Mouse (Mus musculus) embryonic facial prominence, embryonic 11.5 days (tissue): ENCODE data around the gene Slc22a18. TPM values are rescaled to one million over a fixed set of nuclear protein-coding genes. Genes with fewer than 3 reads are reported as not detected.

Experiments used
- ATAC-seq: fragments of 200-750 bp; cut with Nextera tagmentation; replicated peaks from 2 replicates; pipeline ENCODE4 v1.8.0; 2017; ENCODE audit warnings: low read depth; ENCODE audit not compliant: insufficient number of reproducible peaks, low FRiP score, low TSS enrichment
- DNase-seq: peaks from one replicate; pipeline ENCODE4 v3.0.0-alpha.2; 2015; ENCODE audit warnings: low spot score
- H3K27ac ChIP-seq: fragments of 300-500 bp; sonication (generic); replicated peaks from 2 replicates; pipeline ENCODE4 v1.5.1; 2014; ENCODE audit warnings: mild to moderate bottlenecking, low read depth, low read length, control low read depth
- H3K27me3 ChIP-seq: fragments of 300-500 bp; sonication (generic); 2 replicates; pipeline ENCODE4 v1.6.1; 2014; ENCODE audit warnings: mild to moderate bottlenecking, low read length, moderate library complexity, mixed read lengths; ENCODE audit not compliant: control insufficient read depth, insufficient read depth
- H3K36me3 ChIP-seq: fragments of 300-500 bp; sonication (generic); replicated peaks from 2 replicates; pipeline ENCODE4 v1.6.1; 2014; ENCODE audit warnings: low read depth, mild to moderate bottlenecking, low read length, moderate library complexity, mixed read lengths; ENCODE audit not compliant: control insufficient read depth, insufficient read depth
- H3K4me1 ChIP-seq: fragments of 300-500 bp; sonication (generic); 2 replicates; pipeline ENCODE4 v1.6.1; 2014; ENCODE audit warnings: low read length, mixed read lengths; ENCODE audit not compliant: control insufficient read depth, insufficient read depth
- H3K4me2 ChIP-seq: fragments of 300-500 bp; sonication (generic); 2 replicates; pipeline ENCODE4 v1.6.1; 2014; ENCODE audit warnings: low read depth, mild to moderate bottlenecking, control low read depth, low read length, moderate library complexity
- H3K4me3 ChIP-seq: fragments of 300-500 bp; sonication (generic); 2 replicates; pipeline ENCODE4 v1.5.1; 2014; ENCODE audit warnings: low read depth, low read length, control low read depth
- H3K9ac ChIP-seq: fragments of 300-500 bp; sonication (generic); replicated peaks from 2 replicates; pipeline ENCODE4 v1.6.1; 2014; ENCODE audit warnings: mild to moderate bottlenecking, control low read depth, low read length
- H3K9me3 ChIP-seq: fragments of 300-500 bp; sonication (generic); replicated peaks from 2 replicates; pipeline ENCODE4 v1.6.1; 2016; ENCODE audit warnings: mild to moderate bottlenecking, low read length, inconsistent platforms, mixed read lengths; ENCODE audit not compliant: control insufficient read depth
- whole genome bisulfite sequencing: fragments of 180-500 bp; shearing (Covaris S2); extraction: QIAGEN DNeasy Blood & Tissue Kit; methylation state at CpG from one replicate; pipeline ENCODE4 v1.1.7; 2014; 5-methylcytosine and 5-hydroxymethylcytosine counted together
- polyA plus RNA-seq: library from polyadenylated mRNA; unstranded; fragments of >200 nt; fragmentation: Nextera tagmentation; extraction: Ambion mirVana; gene quantifications from 2 replicates; pipeline ENCODE4 v1.2.1, GENCODE M21; 2014

Gene Slc22a18
- polyA plus RNA-seq, 1 experiment from 2014 or later: 0.58 TPM

GRCm38 (mm10) chr7:143460217-143460834 is 13.2 kb upstream of the Slc22a18 start:
- DNase-seq (peak; percentile 15), ATAC-seq (no peak)
- no peaks in the 10 kb centered on the region; the same call in 1 of the 2 replicates for H3K4me1 ChIP-seq
- H3K27me3 ChIP-seq: 0 out of 2 replicates have a peak, but pooled peaks cover 2% of the 10 kb centered on the region
- H3K27ac ChIP-seq: peak overlapping the region; percentile 65
- no peaks in the 10 kb centered on the region for H3K36me3 ChIP-seq
- H3K9me3 ChIP-seq: peaks cover 19% of the 10 kb centered on the region
- peak overlapping the region; percentile 67 for H3K4me3 ChIP-seq
- peak overlapping the region; percentile 76 for H3K9ac ChIP-seq
- WGBS: 34% methylated on average over 58 of the region's 60 CpGs
- peak overlapping the region; percentile 75 for H3K4me2 ChIP-seq

GRCm38 (mm10) chr7:143460874-143461273 is 12.7 kb upstream of the Slc22a18 start, which contains the start of gene Cdkn1c:
Gene Cdkn1c, minus strand, starts transcription at chr7:143461050.
- H3K9me3 ChIP-seq: peaks cover 19% of the 10 kb centered on the region
- 0 out of 2 replicates have a peak, but pooled peaks cover 2% of the 10 kb centered on the region for H3K27me3 ChIP-seq
- 23% methylated on average over 41 of the region's 48 CpGs for WGBS

GRCm38 (mm10) chr7:143461294-143461870 is 12.2 kb upstream of the Slc22a18 start:
- ATAC-seq (peak; percentile 50; the same call in 1 of the 2 replicates), DNase-seq (no peak)
- WGBS: 28% methylated on average over 26 of the region's 32 CpGs
- H3K4me3 ChIP-seq: no peak overlapping the region
- 0 out of 2 replicates have a peak, but pooled peaks cover 2% of the 10 kb centered on the region for H3K27me3 ChIP-seq
- peak overlapping the region; percentile 35; the same call in 1 of the 2 replicates for H3K9ac ChIP-seq
- H3K36me3 ChIP-seq: no peaks in the 10 kb centered on the region
- peak overlapping the region; percentile 24 for H3K4me2 ChIP-seq
- H3K4me1 ChIP-seq: no peaks in the 10 kb centered on the region; the same call in 1 of the 2 replicates
- H3K27ac ChIP-seq: 0 out of 2 replicates have a peak overlapping the region, but pooled peaks have one; percentile 31
- peaks cover 19% of the 10 kb centered on the region for H3K9me3 ChIP-seq

More at GRCm38 (mm10) chr7:143460874-143461273, 12.7 kb upstream of the Slc22a18 start, which contains the start of gene Cdkn1c:
- H3K4me1 ChIP-seq: no peaks in the 10 kb centered on the region; the same call in 1 of the 2 replicates
- DNase-seq (peak; percentile 90), ATAC-seq (peak; percentile 79)
- H3K36me3 ChIP-seq: no peaks in the 10 kb centered on the region
- peak within 1 kb of the TSS; percentile 65 for H3K27ac ChIP-seq
- H3K4me3 ChIP-seq: peak within 1 kb of the TSS; percentile 67
- peak within 1 kb of the TSS; percentile 75 for H3K4me2 ChIP-seq
- H3K9ac ChIP-seq: peak within 1 kb of the TSS; percentile 76

DNA sequence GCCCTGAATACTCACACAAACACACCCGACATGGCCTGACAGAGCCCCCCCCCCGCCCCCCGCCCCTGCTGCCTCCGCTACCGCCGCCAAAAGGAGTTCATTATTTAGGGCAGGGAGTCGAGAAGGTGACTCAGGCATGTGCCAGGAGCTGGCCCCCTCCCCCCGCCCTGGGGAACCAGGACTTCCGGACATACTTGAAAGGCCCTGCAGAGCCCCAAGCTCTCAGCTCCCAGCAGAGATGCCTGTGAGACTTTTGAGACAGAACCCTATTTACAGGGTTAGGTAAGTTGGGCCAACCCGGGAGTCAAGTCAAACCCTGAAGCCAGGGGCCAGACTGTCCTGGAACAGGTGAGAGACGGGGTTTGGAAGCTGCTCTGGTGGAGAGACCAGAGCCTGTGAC is 11.6 kb upstream of the Slc22a18 start:
- H3K27me3 ChIP-seq: 0 out of 2 replicates have a peak, but pooled peaks cover 2% of the 10 kb centered on the region
- peaks cover 19% of the 10 kb centered on the region for H3K9me3 ChIP-seq
- DNase-seq (no peak), ATAC-seq (no peak)
- no peak overlapping the region for H3K4me2 ChIP-seq
- H3K4me3 ChIP-seq: no peak overlapping the region
- H3K9ac ChIP-seq: no peak overlapping the region
- WGBS: 35% methylated on average over 11 of the region's 11 CpGs
- 0 out of 2 replicates have a peak overlapping the region, but pooled peaks have one; percentile 31 for H3K27ac ChIP-seq
- no peaks in the 10 kb centered on the region; the same call in 1 of the 2 replicates for H3K4me1 ChIP-seq
- H3K36me3 ChIP-seq: no peaks in the 10 kb centered on the region

- Histone ChIP-seq H3K27me3 (0 out of 2 replicates have a peak, but pooled peaks cover 2% of the 10 kb centered on the region), H3K4me2 (no peak overlapping the region), H3K36me3 (no peaks in the 10 kb centered on the region), H3K4me3 (no peak overlapping the region), H3K9me3 (peaks cover 19% of the 10 kb centered on the region), H3K27ac (no peak overlapping the region), H3K9ac (no peak overlapping the region), H3K4me1 (no peaks in the 10 kb centered on the region; the same call in none of the 2 replicates)
- WGBS: 77% methylated on average over 5 of the region's 5 CpGs
- DNase-seq (no peak), ATAC-seq (no peak)
Observed at GRCm38 (mm10) chr7:143462516-143462915, 11.0 kb upstream of the Slc22a18 start.

DNA sequence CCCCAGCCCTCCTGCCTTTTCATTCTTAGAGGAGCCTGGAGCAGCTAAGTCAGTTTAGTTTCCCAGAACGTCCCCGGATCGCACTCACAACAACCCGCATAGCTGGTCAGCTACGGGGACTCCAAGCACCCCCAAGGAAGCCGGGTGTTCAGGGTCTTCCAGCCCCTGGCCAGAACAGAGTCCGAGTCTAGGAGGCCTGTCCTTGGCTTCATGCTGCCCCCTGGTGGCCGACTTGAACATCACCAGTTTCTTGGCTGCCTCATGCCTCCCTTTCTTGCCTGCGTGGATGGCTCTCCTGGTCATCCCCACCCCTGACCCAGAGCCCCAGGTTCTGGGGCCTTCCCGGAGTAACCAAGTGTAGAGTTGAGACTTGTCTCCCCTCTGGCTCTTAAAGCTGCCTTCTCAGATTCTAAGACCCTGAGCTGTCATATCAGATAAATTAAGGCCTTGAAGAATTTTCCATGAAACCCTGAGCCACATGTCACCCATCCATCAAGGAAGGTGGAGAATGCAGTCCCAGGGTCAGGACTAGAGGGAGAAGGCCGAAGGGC is 9.6 kb upstream of the Slc22a18 start:
- Histone ChIP-seq H3K9ac (no peak overlapping the region), H3K27ac (peak overlapping the region; percentile 38), H3K27me3 (0 out of 2 replicates have a peak, but pooled peaks cover 2% of the 10 kb centered on the region), H3K9me3 (peaks cover 18% of the 10 kb centered on the region), H3K4me2 (no peak overlapping the region), H3K4me3 (no peak overlapping the region), H3K4me1 (no peaks in the 10 kb centered on the region; the same call in none of the 2 replicates), H3K36me3 (no peaks in the 10 kb centered on the region)
- 39% methylated on average over 11 of the region's 11 CpGs for WGBS
- ATAC-seq: no peak
- peak; percentile 86 for DNase-seq

DNA sequence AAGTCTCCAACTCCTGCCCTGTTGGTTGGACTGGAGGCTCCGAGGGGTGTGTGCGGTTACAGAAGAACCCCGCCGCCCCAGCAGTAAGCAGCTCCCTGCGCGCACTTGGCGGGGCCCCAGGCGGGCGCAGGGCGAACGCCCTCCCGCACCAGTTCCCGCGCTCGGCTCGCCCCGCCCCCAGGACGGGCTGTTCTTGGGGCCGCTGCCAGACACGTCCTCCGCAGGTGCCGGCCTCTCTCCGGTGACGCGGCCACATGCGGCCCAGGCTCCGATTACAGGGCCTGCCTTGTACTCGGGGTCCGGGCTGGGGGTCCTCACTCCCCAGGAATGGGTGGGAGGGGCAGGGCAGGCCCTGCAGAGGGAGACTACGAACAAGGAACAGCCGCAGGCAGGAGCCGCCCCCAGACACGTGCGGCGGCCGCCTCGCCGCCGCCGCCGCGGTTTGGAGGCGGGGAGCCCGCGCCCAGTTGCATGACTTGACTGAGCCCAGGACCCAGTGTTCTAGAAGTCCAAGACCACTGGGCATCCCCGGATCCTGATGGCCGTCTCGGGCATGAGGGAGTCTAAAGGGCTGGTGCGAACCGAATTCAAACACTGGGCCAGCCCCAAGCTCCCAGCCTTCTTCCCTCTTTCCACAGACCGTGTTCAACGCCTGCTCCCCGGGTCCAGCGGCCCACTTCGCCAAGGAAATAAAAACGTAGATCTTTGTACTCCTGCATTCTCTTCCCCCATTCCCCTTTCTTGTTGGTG is 8.6 kb upstream of the Slc22a18 start:
- Histone ChIP-seq H3K4me3 (peak overlapping the region; percentile 7), H3K27me3 (0 out of 2 replicates have a peak, but pooled peaks cover 2% of the 10 kb centered on the region), H3K9me3 (peaks cover 8% of the 10 kb centered on the region), H3K4me2 (peak overlapping the region; percentile 36), H3K27ac (peak overlapping the region; percentile 38; the same call in 1 of the 2 replicates), H3K9ac (peak overlapping the region; percentile 39), H3K4me1 (no peaks in the 10 kb centered on the region; the same call in none of the 2 replicates), H3K36me3 (no peaks in the 10 kb centered on the region)
- WGBS: 32% methylated on average over 53 of the region's 56 CpGs
- DNase-seq (peak; percentile 72), ATAC-seq (peak; percentile 16; the same call in 1 of the 2 replicates)
